Mouse (Mus musculus): ENCODE data around the gene Dmbt1. TPM values are rescaled to one million over a fixed set of nuclear protein-coding genes. Genes with fewer than 3 reads are reported as not detected.
"Not testable (repeated sequence)": the region's sequence is repeated elsewhere in the genome, so short reads cannot be mapped to it uniquely, and the experiment has no call there.

Gene Dmbt1
- not detected for total RNA-seq (2021)

DNA sequence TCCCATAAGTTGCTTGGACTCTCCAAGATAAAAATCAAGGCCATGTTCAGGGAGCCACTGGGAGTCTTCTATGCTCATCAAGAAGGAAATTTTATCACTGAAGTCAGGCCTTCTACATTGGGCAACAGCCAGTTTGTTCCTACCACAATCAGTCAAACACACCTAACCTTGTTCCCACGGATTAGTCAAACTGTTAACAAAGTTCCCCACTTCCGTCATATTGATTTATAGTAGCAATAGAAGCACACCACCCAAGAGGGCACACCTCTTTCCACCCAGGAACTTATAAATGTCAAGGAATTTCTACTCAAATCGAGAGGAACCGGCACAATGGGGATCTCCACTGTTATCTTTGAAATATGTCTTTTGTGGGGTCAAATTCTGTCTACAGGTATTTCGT, at the start of gene Dmbt1:
Gene Dmbt1 (plus strand): TSS at position 299 of the 400 bp plus-strand sequence.
- intact Hi-C loops (cut with DNase I) = no loop called here
- no peak for DNase-seq (ENCODE audit: low spot score in 2 of 2)

DNA sequence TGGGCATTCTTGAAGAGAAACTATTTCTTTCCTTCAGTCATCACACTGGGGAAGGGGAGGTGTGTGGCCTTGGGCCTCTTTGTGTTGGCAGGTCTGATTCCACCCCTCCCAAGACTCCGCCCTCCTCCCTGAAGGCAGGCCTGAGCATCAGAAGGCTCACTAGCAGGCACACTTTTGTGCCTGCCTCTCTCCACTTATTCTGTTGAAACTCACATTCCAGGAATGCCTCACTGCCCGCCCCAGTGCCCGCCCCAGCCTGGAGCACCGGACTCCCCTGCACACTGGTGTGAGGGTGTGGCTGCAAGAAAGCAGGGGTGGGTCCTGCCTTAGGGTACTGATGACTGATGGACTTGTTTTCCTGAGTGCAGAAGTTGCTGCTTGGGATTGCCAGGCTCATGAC, 49.5 kb upstream of the Dmbt1 start:
- intact Hi-C loops (cut with DNase I) = no loop called here
- no peak for DNase-seq (ENCODE audit: low spot score in 2 of 2)

DNA sequence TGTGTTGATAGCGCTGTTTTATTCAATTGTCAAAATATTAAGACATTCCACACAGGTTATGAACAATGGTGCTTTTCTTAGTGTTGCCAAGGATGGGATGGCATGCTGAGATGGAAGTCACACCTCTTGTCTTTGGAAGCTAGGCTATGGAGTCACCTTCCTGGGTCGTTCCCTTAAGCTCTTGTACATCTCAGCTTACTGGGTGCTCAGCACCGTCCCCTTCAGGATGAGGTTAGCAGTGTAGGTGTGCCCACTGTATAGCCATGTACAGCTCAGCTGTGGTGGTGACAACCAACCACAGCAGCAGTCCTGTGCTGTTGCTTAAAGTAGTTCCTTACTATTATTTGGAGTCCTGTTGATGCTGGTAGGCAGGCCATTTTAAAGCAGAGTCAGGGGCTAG, 49.0 kb upstream of the Dmbt1 start:
- DNase-seq (ENCODE audit: low spot score in 2 of 2) = no peak
- intact Hi-C loops (cut with DNase I) = no loop called here

- DNase-seq (ENCODE audit: low spot score in 2 of 2) = no peak
- intact Hi-C loops (cut with DNase I) = no loop called here
Measured at GRCm38 (mm10) chr7:130984294-130984693, 47.6 kb upstream of the Dmbt1 start.

- intact Hi-C loops (cut with DNase I) = no loop called here
- no peak for DNase-seq (ENCODE audit: low spot score in 2 of 2)
Measured at GRCm38 (mm10) chr7:130985193-130985592, 46.7 kb upstream of the Dmbt1 start.

GRCm38 (mm10) chr7:130985716-130986115, 46.1 kb upstream of the Dmbt1 start:
- no peak for DNase-seq (ENCODE audit: low spot score in 2 of 2)
- intact Hi-C loops (cut with DNase I) = no loop called here

DNA sequence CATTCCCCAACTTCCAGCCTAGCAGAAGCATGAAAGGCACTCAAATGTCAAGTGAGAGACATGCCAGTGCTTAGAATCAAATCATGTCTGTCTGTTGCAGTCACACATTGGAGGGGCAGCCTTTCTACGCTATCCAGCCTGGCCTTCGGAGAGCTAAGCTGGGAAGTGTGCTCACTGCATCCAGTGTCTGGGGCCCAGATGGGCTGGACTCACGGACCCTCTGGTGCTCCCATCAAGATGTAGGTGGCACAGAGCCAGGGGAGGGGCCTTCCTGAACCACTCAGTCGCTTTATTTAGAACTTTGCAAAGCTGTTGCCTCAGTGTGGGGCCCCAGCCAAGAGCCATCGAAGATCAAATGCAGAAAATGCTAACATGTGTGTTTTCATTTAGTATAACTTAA, 43.7 kb upstream of the Dmbt1 start:
- intact Hi-C loops (cut with DNase I) = no loop called here
- DNase-seq (ENCODE audit: low spot score in 2 of 2) = no peak

DNA sequence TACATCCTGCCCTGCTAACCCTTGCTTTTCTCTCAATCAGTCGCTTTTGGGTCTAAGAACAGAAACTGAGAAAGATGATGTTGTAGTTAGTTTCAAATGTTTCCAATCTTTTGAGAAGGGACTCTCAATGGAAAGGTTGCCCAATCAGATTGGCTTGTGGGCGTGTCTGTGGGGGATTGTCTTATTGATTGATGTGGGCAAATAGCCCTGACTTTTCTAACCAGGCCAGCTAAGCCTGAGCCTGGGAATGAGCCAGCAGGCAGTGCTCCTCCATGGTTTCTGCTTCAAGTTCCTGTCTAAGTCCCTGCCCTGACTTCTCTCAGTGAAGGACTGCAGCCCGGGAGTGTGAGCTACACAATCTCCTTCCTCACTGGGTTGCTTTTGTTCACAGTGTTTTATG, 42.5 kb upstream of the Dmbt1 start:
- intact Hi-C loops (cut with DNase I) = no loop called here
- no peak for DNase-seq (ENCODE audit: low spot score in 2 of 2)

- intact Hi-C loops (cut with DNase I) = no loop called here
Measured at GRCm38 (mm10) chr7:130991174-130991789, 40.6 kb upstream of the Dmbt1 start.

GRCm38 (mm10) chr7:130993907-130994306, 37.9 kb upstream of the Dmbt1 start:
- intact Hi-C loops (cut with DNase I) = no loop called here

More at GRCm38 (mm10) chr7:130991174-130991789, 40.6 kb upstream of the Dmbt1 start:
- DNase-seq (ENCODE audit: low spot score in 2 of 2) = no peak

DNA sequence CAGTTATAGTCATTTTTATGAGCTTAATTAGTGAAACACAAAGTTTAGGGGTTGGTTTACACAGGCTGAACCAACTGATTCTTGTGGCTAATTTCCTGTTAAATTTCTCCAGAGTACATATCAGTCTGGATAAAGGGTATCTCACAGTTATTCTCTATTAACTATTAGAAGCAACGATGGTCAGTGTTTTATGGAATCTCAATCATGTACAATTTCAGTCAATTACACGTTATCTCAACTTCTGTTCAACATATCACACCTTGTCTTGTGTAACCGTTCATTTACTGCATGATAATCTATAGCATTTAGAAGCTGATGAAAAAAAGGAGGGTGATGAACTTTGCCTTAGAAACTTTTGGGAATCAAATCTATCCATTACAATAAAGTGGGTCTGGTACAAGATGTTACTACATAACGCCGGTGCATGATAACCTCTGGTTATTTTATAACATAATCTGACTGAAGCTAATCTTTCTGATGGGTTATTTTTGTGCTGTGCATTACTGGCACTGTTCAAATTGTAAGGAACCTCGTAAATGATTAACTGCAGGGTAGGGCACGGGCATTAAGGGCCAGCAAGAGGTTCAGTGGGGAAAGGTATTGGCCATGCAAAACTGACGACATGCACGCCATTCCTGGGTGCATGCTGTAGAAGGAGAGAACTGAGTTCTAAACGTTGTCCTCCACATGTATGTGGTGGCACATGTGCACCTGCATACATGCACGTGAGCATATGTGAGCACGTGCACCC, 29.7 kb upstream of the Dmbt1 start:
- intact Hi-C loops (cut with DNase I) = no loop called here

More at GRCm38 (mm10) chr7:130993907-130994306, 37.9 kb upstream of the Dmbt1 start:
- no peak for DNase-seq (ENCODE audit: low spot score in 2 of 2)

DNA sequence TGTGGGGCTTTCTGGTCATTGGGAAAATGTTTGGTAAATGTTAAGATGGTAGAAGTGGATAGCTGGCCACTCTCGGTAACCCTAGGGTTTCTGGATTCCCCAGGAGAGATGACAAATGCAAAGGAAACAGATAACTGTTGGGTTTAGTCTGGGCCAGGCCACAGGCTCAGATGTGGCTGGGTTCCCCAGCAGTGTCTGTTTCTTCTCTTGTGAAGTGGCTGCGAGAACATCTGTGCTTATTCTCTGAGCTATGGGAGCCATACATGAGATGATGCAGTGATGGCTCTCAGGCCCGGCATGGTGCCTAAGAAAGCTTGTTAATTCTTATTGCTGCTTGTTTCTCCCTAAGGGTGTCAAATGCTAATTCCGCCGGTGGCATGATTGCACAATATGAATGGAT, 27.8 kb upstream of the Dmbt1 start:
- no peak for DNase-seq (ENCODE audit: low spot score in 2 of 2)
- intact Hi-C loops (cut with DNase I) = no loop called here

More for the DNA sequence above, 29.7 kb upstream of the Dmbt1 start:
- DNase-seq (ENCODE audit: low spot score in 2 of 2) = no peak

GRCm38 (mm10) chr7:131007221-131007620, 24.6 kb upstream of the Dmbt1 start:
- intact Hi-C loops (cut with DNase I) = no loop called here
- no peak for DNase-seq (ENCODE audit: low spot score in 2 of 2)

- no peak for DNase-seq (ENCODE audit: low spot score in 2 of 2)
- intact Hi-C loops (cut with DNase I) = no loop called here
Measured at GRCm38 (mm10) chr7:131009178-131009577, 22.7 kb upstream of the Dmbt1 start.

DNA sequence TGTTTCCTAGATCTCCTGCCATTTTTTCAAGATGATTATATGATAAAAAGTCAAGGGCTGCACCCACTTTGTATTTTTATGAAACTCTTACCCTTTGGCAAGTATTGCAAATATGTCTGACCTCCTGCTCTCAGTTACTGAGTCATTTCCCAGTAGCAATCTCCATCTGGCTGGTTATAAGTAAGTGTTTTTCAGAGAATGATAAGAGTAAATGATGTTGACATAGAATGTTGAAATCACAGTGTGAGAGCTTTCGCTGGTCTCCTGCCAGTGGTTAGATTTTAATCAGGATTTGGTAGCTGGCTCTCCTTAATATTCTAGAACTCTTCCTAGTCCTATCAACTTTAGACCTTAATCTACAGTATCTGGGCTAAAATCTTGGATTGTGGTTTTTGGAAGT, 20.0 kb upstream of the Dmbt1 start:
- intact Hi-C loops (cut with DNase I) = no loop called here
- no peak for DNase-seq (ENCODE audit: low spot score in 2 of 2)

GRCm38 (mm10) chr7:131019181-131019580, 12.7 kb upstream of the Dmbt1 start:
- intact Hi-C loops (cut with DNase I) = no loop called here
- no peak for DNase-seq (ENCODE audit: low spot score in 2 of 2)

DNA sequence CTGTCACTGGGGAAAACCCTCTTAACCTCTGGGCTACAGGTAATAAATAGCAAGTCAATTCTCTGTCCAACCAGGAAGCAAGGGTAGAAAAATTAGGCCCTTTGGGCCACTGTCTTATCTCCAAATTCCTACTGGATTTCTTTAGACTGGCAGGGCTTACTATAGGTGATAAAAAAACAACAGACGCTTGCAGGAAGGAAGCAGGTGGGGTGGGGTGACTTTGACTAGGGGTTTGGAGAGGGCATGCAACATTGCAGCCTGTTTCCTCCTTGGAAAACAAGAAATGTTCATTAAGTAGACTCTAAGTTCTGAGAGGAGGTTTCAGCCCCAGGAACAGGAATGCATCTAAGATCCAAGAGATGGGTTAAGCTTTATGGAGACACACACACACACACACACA, 7.0 kb upstream of the Dmbt1 start:
- intact Hi-C loops (cut with DNase I) = no loop called here
- no peak for DNase-seq (ENCODE audit: low spot score in 2 of 2)

DNA sequence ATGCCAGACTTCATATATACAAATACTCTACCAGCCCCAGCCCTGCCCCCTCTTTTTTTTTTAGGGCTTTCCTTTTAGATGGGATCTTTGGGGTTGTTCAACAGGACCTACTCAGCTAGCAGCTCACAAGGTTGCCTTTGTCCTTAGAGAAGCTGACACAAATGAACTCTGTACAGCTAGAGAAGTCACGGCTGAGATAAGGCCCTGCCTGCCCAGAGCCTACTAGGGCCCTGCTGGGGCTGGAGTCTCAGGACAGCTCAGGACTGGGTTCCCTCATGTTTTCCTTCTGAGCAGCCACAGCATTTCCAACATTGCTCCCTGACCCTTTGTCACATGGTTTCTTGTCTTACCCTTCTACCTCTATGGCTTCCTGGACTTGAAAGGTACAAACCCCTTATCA, 4.3 kb upstream of the Dmbt1 start:
- intact Hi-C loops (cut with DNase I) = no loop called here
- DNase-seq (ENCODE audit: low spot score in 2 of 2) = no peak

DNA sequence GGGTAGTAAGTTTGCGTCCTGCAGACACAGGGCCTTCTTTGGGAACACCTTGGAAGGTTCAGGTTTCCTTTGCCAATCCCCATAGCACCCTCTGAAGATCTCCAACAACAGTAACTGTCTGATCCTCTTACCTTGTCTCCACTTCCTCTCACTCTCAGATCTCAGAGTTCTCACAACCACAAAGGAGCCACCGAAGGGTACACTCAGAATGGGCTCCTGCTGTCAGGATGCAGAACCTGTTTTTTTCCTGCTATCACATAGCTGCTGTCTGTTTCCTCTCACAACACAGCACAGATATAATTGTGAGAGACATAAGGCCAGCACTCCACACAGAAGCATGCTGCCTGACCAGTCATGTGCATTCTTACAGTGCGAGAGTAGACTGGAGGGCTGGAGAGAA, 4.5 kb downstream of the Dmbt1 start:
- intact Hi-C loops (cut with DNase I) = no loop called here
- no peak for DNase-seq (ENCODE audit: low spot score in 2 of 2)

GRCm38 (mm10) chr7:131037083-131037482, 5.2 kb downstream of the Dmbt1 start:
- intact Hi-C loops (cut with DNase I) = no loop called here
- no peak for DNase-seq (ENCODE audit: low spot score in 2 of 2)

DNA sequence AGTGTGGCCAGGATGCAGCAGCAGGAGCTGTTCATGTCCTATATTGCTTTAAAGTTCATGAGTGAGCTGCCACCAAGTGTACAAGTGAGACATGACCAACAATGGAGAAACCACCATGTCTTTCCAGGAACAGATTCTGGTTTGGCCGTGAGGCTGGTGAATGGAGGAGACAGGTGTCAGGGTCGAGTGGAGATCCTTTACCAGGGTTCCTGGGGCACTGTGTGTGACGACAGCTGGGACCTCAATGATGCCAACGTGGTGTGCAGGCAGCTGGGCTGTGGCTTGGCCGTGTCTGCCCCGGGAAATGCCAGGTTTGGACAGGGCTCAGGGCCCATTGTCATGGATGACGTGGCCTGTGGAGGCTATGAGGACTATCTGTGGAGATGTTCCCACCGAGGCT, 8.9 kb downstream of the Dmbt1 start:
- intact Hi-C loops (cut with DNase I); DNase-seq (ENCODE audit: low spot score in 2 of 2): not testable (repeated sequence)

All from left cerebral cortex, postnatal 36 days (tissue).